Mouse (Mus musculus) erythroblast, embryonic 14.5 days (primary cell): ENCODE measurements around the gene Bcl6b.

Experiments used
- GATA1 ChIP-seq: IDR thresholded peaks from 2 replicates; pipeline ENCODE4 v1.6.1; 2012; ENCODE audit warnings: low read length, inconsistent platforms, mixed read lengths
- TAL1 ChIP-seq: IDR thresholded peaks from 3 replicates; pipeline ENCODE4 v1.6.1; 2012; ENCODE audit warnings: low read length, inconsistent platforms, mixed read lengths

DNA sequence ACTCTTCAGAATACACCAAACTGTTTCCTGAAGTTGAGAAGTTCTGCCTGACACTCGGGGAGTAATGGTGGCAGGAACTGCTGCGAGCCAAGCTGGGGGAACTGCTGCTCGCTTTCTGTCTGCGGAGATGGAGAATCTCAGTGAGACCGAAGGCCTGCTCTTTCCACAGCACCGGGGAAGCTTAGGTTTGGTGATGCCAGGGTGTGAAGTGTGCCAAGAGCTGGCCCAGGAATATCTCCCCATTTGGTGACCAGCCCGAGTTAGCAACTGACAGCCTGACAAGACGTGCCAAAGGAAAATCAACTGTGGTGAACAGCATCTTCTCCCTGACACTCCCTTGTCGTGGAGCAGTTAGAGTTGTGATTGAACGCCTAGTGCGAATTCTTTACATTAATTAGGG is 51.3 kb downstream of the Bcl6b start:
- TF ChIP-seq GATA1 (no peak), TAL1 (no peak)
